Mouse (Mus musculus) limb, embryonic 10.5 days (tissue): Measurements from ENCODE around the gene Slc37a4. TPM values are rescaled to one million over a fixed set of nuclear protein-coding genes. Genes with fewer than 3 reads are reported as not detected.
"Not testable (repeated sequence)": the region's sequence is repeated elsewhere in the genome, so short reads cannot be mapped to it uniquely, and the experiment has no call there.

ENCODE experiments used
- DNase-seq: peaks from one replicate; pipeline ENCODE4 v3.0.0-alpha.2; 2017; ENCODE audit warnings: low spot score
- H3K27ac ChIP-seq: fragments of 300-500 bp; sonication (generic); 2 replicates; pipeline ENCODE4 v1.5.1; 2016; ENCODE audit warnings: mild to moderate bottlenecking
- H3K27me3 ChIP-seq: fragments of 300-500 bp; sonication (generic); 2 replicates; pipeline ENCODE4 v1.6.1; 2016; ENCODE audit warnings: low read depth, mild to moderate bottlenecking; ENCODE audit not compliant: poor library complexity, severe bottlenecking
- H3K36me3 ChIP-seq: fragments of 300-500 bp; sonication (generic); 2 replicates; pipeline ENCODE4 v1.6.1; 2016; ENCODE audit warnings: mild to moderate bottlenecking, moderate library complexity
- H3K4me1 ChIP-seq: fragments of 300-500 bp; sonication (generic); 2 replicates; pipeline ENCODE4 v1.6.1; 2016
- H3K4me3 ChIP-seq: fragments of 300-500 bp; sonication (generic); 2 replicates; pipeline ENCODE4 v1.5.1; 2016; ENCODE audit warnings: mild to moderate bottlenecking, moderate library complexity
- H3K9me3 ChIP-seq: fragments of 300-500 bp; sonication (generic); replicated peaks from 2 replicates; pipeline ENCODE4 v1.6.1; 2016; ENCODE audit warnings: mild to moderate bottlenecking
- WGBS: fragments of 180-500 bp; shearing (Covaris S2); methylation state at CpG from one replicate; pipeline ENCODE4 v1.1.7; 2016; 5-methylcytosine and 5-hydroxymethylcytosine counted together
- polyA plus RNA-seq: library from polyadenylated mRNA; unstranded; fragments of >200 nt; fragmentation: Nextera tagmentation; extraction: Ambion mirVana; gene quantifications from 2 replicates; pipeline ENCODE4 v1.2.1, GENCODE M21; 2016

The Slc37a4 gene
- polyA plus RNA-seq: 8.4 and 9.7 TPM in 2 replicates

DNA sequence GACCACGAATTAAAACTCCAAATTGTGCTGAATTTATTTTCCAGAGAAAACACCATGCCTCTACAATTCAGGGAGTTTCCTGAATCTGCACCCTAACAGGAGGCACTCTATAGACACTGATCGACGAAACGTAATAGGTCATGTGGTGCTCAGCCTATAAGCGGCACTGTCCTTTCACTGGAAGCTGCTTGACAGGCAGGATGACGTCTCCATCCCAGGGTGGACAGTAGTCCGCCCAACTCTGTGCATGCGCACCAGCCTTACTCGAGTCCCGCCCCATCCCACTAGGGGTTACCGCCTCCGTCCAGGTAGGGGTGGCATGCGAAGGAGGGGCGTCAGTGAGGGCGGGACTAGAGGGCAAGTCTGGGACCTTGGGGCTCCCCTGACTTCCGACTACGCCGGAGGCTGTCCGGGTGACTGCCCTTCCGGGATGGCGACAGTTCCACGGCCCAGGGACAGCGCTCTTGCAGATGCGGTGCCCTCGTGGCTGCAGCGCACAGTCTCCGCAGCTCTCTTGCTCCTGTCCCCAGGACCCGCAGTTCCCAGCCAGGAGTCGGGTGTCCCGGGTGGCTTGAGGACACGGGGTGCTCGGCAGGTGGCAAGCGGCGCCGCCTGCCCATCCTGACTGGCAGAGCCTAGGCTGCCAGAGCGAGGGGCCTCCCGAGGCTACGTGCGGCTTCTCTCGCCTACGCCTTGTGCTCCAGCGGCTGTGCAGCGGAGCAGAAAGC, at the start of gene Slc37a4:
Gene Slc37a4, plus strand, starts transcription at position 169 of the 728 bp plus-strand sequence.
- Histone ChIP-seq H3K27ac (peak within 1 kb of the TSS; percentile 86), H3K4me1 (peaks cover 21% of the 10 kb centered on the region), H3K27me3 (peaks cover 12% of the 10 kb centered on the region; the same call in 1 of the 2 replicates), H3K9me3 (no peaks in the 10 kb centered on the region), H3K36me3 (peaks cover 44% of the 10 kb centered on the region), H3K4me3 (peak within 1 kb of the TSS; percentile 84)
- under 1% methylated on average over 43 of the region's 43 CpGs for WGBS
- DNase-seq: peak; percentile 85

DNA sequence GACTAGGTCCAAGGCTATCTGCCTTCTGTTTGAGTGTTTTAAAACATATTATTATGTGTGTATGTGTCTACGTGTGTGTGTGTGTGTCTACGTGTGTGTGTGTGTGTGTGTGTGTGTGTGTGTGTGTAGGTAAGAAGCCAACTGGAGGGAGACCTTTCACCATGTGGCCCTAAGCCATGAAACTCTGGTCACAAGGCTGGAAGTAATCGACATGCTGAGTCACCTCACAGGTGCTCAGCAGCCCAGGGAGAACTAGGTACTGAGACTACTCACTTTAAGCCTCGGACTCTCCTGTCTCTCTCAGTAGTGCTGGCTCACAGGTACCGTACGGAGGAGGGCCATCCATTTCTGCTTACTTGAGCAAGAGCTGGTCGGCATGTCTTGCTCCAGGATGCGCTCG, 49.5 kb upstream of the Slc37a4 start:
- Histone ChIP-seq H3K4me1 (peaks cover 17% of the 10 kb centered on the region), H3K36me3 (peaks cover 67% of the 10 kb centered on the region)
- 95% methylated on average over 9 of the region's 9 CpGs for WGBS

DNA sequence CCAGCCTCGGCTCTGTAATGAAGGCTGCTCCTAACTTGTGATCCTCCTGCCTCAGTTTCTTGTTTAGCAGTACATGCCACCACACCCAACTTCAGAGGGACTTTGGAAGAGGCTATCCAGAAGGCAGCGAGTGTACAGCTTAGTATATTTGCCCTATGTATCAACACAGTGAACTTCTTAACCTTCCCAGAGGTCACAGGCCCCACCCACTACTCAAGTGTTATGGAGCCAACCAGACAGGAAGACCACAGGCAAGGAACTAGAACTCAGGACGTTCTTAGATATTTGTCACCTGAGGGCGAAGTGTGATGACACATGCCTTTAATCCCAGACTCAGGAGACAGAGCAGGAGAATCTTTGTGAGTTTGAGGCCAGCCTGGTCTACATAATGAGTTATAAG, 49.0 kb upstream of the Slc37a4 start:
- peaks cover 72% of the 10 kb centered on the region for H3K36me3 ChIP-seq
- H3K9me3 ChIP-seq: no peaks in the 10 kb centered on the region
- H3K4me1 ChIP-seq: peaks cover 12% of the 10 kb centered on the region
- no peak overlapping the region for H3K27ac ChIP-seq
- H3K4me3 ChIP-seq: no peak overlapping the region
- H3K27me3 ChIP-seq: no peaks in the 10 kb centered on the region
- no peak for DNase-seq
- WGBS: 89% methylated on average over 4 of the region's 4 CpGs

More for the DNA sequence above, 49.5 kb upstream of the Slc37a4 start:
- DNase-seq: no peak
- Histone ChIP-seq H3K4me3 (no peak overlapping the region), H3K27ac (no peak overlapping the region), H3K9me3 (no peaks in the 10 kb centered on the region), H3K27me3 (no peaks in the 10 kb centered on the region)

DNA sequence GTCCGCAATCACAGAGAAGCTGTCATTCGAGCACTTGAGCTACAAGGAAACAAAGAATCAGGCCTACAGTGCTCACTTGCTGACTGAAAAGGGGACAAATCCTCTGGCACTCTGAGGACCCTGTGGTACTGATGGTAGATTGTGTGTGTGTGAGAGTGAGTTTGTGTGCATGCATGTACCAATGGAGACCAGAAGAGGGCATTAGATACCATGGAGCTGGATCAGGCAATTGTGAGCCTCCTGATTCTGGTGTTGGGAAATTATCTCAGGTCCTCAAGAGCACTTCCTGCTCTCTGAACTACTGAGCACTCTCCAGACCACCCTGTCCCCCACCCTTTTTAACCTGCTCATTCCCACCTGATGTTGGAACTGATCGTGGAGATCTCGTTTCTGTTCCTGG, 48.1 kb upstream of the Slc37a4 start:
- peaks cover 81% of the 10 kb centered on the region for H3K36me3 ChIP-seq
- no peaks in the 10 kb centered on the region for H3K27me3 ChIP-seq
- peaks cover 3% of the 10 kb centered on the region; the same call in 1 of the 2 replicates for H3K4me1 ChIP-seq
- DNase-seq: no peak
- H3K9me3 ChIP-seq: no peaks in the 10 kb centered on the region
- H3K27ac ChIP-seq: no peak overlapping the region
- WGBS: 93% methylated on average over 4 of the region's 4 CpGs
- H3K4me3 ChIP-seq: no peak overlapping the region

DNA sequence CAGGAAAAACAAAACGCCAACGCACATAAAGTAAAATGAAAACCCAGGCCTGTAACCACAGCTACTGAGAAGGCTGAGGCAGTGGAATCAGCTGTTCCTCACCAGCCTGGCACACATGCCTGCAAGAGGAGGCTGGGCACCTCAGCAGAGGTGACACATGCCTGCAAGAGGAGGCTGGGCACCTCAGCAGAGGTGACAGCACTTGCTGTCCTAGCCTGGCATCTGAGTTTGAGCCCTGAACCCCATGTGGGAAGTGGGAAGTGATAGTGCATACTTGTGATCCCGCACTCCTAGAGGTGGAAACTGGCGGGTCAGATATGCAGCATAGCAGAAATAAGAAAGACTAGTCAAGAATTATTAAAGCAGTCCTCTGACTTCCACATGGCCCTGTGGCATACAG, 45.3 kb upstream of the Slc37a4 start:
- no peak for DNase-seq
- Histone ChIP-seq H3K9me3 (no peaks in the 10 kb centered on the region), H3K4me3 (no peak overlapping the region), H3K4me1 (no peaks in the 10 kb centered on the region), H3K36me3 (peaks cover 100% of the 10 kb centered on the region), H3K27me3 (no peaks in the 10 kb centered on the region), H3K27ac (no peak overlapping the region)
- 95% methylated on average over 4 of the region's 4 CpGs for WGBS

DNA sequence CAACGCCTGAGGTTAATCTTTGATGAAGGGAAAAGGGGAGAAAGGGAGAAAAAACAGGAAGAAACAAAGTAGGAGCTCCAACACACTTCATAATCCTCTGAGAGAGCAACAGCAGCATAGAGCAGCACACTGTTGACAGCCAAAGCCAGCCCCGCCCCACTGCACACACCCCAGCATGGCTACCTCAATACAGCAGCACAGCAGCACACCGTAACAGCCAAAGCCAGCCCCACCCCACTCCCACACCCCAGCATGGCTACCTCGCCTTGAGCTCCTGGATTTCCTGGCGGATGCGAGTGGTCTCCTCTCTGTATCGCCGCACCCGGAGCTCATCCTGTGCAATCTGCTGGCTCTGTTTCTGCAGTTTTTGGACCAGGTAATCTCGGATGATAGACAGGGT, 44.3 kb upstream of the Slc37a4 start:
- Histone ChIP-seq H3K27ac (no peak overlapping the region), H3K27me3 (no peaks in the 10 kb centered on the region), H3K4me1 (no peaks in the 10 kb centered on the region), H3K9me3 (no peaks in the 10 kb centered on the region), H3K36me3 (peaks cover 100% of the 10 kb centered on the region), H3K4me3 (no peak overlapping the region)
- WGBS: 93% methylated on average over 10 of the region's 10 CpGs
- no peak for DNase-seq

DNA sequence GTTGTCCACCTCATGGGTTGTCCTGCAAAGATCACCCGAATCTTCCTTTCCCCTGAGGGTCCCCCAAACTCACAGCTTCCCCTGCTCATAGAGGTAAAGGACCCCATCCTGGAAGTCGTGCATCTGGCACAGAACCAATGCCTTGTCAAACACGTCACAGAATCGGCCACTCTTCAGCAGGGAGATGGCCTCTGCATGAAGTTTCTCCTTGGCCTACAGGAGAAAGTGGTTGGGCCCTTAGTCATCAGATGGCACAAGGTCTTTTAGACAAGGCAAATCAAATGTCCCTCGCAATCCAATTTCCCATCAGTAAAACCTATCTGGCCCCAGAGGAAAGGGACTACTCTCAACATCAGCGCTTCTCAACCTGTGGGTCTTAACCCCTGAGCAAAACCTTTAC, 43.5 kb upstream of the Slc37a4 start:
- no peaks in the 10 kb centered on the region for H3K27me3 ChIP-seq
- WGBS: 97% methylated on average over 6 of the region's 6 CpGs
- no peak overlapping the region for H3K27ac ChIP-seq
- peaks cover 100% of the 10 kb centered on the region for H3K36me3 ChIP-seq
- no peaks in the 10 kb centered on the region for H3K9me3 ChIP-seq
- H3K4me3 ChIP-seq: no peak overlapping the region
- no peaks in the 10 kb centered on the region for H3K4me1 ChIP-seq
- no peak for DNase-seq

DNA sequence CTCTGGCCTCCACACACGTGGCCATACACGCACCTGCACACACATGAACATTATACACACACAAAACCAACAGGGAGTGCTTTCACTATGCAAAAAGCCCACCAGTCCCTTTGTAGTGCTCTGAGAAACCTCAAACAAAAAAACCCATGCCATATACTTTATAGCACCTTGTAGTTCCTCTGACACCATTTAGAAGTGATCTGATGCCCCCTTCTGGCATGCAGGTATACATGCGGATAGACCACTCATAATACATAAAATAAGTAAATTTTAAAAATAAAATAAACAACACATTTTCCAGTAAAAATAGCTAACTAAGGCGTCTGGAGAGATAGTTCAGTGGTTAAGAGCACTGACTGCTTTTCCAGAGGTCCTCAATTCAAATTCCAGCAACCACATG, 39.4 kb upstream of the Slc37a4 start:
- DNase-seq: no peak
- Histone ChIP-seq H3K36me3 (peaks cover 75% of the 10 kb centered on the region), H3K4me1 (peaks cover 7% of the 10 kb centered on the region), H3K9me3 (no peaks in the 10 kb centered on the region), H3K27ac (no peak overlapping the region), H3K27me3 (no peaks in the 10 kb centered on the region), H3K4me3 (no peak overlapping the region)
- 80% methylated on average over 4 of the region's 4 CpGs for WGBS

DNA sequence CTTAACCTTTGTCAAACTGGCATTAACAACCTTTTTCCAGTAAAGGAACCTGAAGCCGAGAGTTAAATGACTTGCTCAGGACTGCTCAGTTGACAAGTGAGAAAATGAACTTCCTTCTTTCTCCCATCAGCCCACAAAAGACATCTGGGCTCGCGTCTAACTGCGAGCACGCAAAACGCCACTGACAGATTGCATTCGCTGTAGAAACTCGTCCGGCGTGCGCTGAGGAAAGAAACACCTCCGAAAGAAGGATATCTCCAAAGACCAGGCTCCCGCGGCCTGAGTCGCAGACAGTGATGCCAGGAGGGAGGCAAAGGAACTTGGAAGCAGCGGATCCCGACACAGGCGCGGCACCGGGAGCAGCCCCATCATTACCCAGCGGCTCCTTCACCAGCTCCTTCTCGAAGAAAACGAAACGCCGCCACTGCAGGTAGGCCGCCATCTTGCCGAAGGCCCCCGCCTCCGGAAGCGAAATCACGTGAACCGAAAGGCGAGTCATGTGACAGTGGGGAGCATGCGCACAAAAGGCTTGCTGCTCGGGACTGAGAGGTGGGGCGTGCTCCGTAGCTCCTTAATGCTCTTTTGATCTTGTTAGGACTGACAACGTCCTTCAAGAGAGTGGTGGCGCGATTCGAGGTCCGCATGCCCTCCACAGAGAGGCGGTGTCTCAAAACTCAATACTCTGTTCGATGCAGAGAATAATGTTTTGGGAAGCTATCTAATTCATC, 35.3 kb upstream of the Slc37a4 start, which contains the start of gene Vps11:
Gene Vps11, minus strand, starts transcription at position 481 of the 728 bp plus-strand sequence.
- DNase-seq: peak; percentile 99
- under 1% methylated on average over 44 of the region's 44 CpGs for WGBS
- peak within 1 kb of the TSS; percentile 86 for H3K27ac ChIP-seq

DNA sequence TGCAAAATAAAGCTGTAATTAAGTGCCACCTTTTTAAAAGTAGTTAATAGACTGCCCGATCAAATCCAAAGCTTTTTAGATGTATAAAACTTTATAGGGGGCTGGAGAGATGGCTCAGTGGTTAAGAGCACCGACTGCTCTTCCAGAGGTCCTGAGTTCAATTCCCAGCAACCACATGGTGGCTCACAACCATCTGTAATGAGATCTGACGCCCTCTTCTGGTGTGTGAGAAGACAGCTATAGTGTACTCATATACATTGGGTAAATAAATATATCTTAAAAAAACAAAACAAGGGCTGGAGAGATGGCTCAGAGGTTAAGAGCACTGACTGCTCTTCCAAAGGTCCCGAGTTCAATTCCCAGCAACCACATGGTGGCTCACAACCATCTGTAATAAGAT, 34.7 kb upstream of the Slc37a4 start:
- H3K4me1 ChIP-seq, H3K27me3 ChIP-seq, DNase-seq, H3K9me3 ChIP-seq: not testable (repeated sequence)
- Histone ChIP-seq H3K4me3 (peak overlapping the region; percentile 92), H3K27ac (peak overlapping the region; percentile 86), H3K36me3 (peaks cover 28% of the 10 kb centered on the region)
- WGBS: 49% methylated on average over 4 of the region's 4 CpGs

More for the DNA sequence above, 35.3 kb upstream of the Slc37a4 start, which contains the start of gene Vps11:
- peaks cover 33% of the 10 kb centered on the region for H3K36me3 ChIP-seq
- H3K9me3 ChIP-seq: no peaks in the 10 kb centered on the region
- H3K27me3 ChIP-seq: no peaks in the 10 kb centered on the region
- H3K4me3 ChIP-seq: peak within 1 kb of the TSS; percentile 92
- H3K4me1 ChIP-seq: peaks cover 7% of the 10 kb centered on the region

DNA sequence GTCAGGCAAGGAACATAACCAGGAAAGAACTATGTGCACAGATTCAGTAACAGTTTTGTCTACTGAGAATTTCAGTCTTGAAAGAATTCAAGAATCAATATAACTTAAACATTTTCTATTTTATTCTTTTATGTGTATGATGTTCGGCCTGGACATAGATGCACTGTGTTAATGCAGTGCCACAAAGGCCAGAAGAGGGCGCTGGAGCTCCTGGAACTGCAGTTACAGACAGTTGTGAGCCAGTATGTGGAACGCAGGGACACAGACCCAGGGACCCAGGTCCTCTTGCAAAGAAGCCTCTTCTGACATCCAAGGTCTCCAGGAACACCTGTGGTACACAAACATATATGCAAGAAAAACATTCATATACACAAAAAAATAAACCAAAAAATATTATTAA, 32.2 kb upstream of the Slc37a4 start:
- no peak for DNase-seq
- Histone ChIP-seq H3K4me1 (peaks cover 7% of the 10 kb centered on the region), H3K4me3 (no peak overlapping the region), H3K27ac (no peak overlapping the region), H3K9me3 (no peaks in the 10 kb centered on the region), H3K27me3 (no peaks in the 10 kb centered on the region), H3K36me3 (peaks cover 4% of the 10 kb centered on the region)
- WGBS: 68% methylated on average over 3 of the region's 3 CpGs

DNA sequence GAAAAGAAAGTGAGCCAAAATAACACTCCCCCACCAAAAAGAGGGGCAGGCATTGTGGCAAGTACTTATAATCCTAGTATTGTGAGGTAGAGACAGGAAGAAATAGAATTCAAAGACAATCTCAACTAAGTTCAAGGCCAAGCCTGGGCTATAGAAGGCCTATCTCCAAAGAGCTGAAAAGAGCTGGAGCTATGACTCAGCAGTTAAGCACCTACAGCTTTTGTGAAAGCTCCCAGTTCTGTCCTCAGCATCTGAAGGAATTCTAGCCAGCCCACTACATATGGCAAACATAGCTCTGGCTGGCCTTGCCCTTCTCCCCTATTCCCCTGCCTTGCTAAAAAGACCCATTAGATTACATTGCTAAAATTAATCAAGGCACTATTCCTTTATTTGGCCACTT, 23.3 kb upstream of the Slc37a4 start:
- Histone ChIP-seq H3K4me3 (no peak overlapping the region), H3K9me3 (no peaks in the 10 kb centered on the region), H3K36me3 (no peaks in the 10 kb centered on the region), H3K27me3 (no peaks in the 10 kb centered on the region), H3K27ac (no peak overlapping the region), H3K4me1 (peaks cover 2% of the 10 kb centered on the region; the same call in 1 of the 2 replicates)
- no peak for DNase-seq

DNA sequence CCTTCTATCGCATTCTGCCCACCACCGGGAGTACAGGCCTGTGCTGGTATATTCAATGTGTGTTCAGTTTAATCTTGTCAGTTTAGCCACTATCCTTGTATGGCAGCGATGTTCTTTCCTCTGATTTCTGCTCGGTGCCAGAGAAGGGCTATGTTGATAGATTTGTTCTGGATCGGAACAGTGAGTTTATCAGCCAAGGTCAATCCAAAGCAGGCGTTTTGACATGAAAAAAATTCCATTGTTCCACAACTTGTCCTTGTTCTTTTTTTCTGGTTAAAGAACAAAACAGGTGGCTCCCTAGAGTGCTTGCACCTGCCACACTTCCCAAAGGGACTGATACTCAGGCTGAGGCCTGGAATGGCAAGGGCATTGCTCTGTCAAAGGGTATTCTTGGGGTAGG, 20.5 kb upstream of the Slc37a4 start:
- Histone ChIP-seq H3K4me3 (no peak overlapping the region), H3K27ac (no peak overlapping the region), H3K9me3 (no peaks in the 10 kb centered on the region), H3K4me1 (peaks cover 18% of the 10 kb centered on the region), H3K36me3 (peaks cover 8% of the 10 kb centered on the region), H3K27me3 (no peaks in the 10 kb centered on the region)
- DNase-seq: no peak
- 92% methylated on average over 6 of the region's 6 CpGs for WGBS
